Mouse (Mus musculus): ENCODE measurements around the gene Hs3st2. TPM values are rescaled to one million over a fixed set of nuclear protein-coding genes. Genes with fewer than 3 reads are reported as not detected.

Gene Hs3st2
- total and polyA plus RNA-seq, 3 experiments, result not detected

- H3K4me3 ChIP-seq (ENCODE audit: control insufficient read depth in 1 of 2, insufficient read depth in 1 of 2, low read depth in 2 of 2, low read length in 2 of 2), result no peak overlapping the region
- TF ChIP-seq SIN3A (IDR thresholded peaks at IDR 0.05; ENCODE audit: low read length), result no peak
- TF ChIP-seq MAFK (IDR thresholded peaks at IDR 0.05; ENCODE audit: borderline replicate concordance, low read depth, low read length), result no peak
- TF ChIP-seq ELF1 (IDR thresholded peaks at IDR 0.05; ENCODE audit: low read depth, low read length), result no peak
- no peak for TF ChIP-seq ETS1 (IDR thresholded peaks at IDR 0.05; ENCODE audit: low read depth, low read length)
- TF ChIP-seq ZC3H11A (IDR thresholded peaks at IDR 0.05; ENCODE audit: low read depth, low read length), result no peak
- no peak for TF ChIP-seq TBP (IDR thresholded peaks at IDR 0.05; ENCODE audit: low read depth, low read length)
- no peak for TF ChIP-seq MXI1 (IDR thresholded peaks at IDR 0.05; ENCODE audit: low read depth, low read length)
- no peak for TF ChIP-seq ZKSCAN1 (IDR thresholded peaks at IDR 0.05; ENCODE audit: low read depth, low read length)
- TF ChIP-seq USF2 (IDR thresholded peaks at IDR 0.05; ENCODE audit: borderline replicate concordance in 1 of 2, insufficient read depth in 1 of 2, low read depth in 1 of 2, low read length in 2 of 2), result no peak
- TF ChIP-seq HCFC1 (IDR thresholded peaks at IDR 0.05; ENCODE audit: low read depth, low read length), result no peak
- no peak for TF ChIP-seq MYB (IDR thresholded peaks at IDR 0.05; ENCODE audit: low read depth, low read length)
- TF ChIP-seq CHD2 (IDR thresholded peaks at IDR 0.05; ENCODE audit: low read length), result no peak
- TF ChIP-seq BHLHE40 (IDR thresholded peaks at IDR 0.05; ENCODE audit: borderline replicate concordance, low read depth, low read length), result no peak
- no peaks in the 10 kb centered on the region for H3K27me3 ChIP-seq (ENCODE audit: control insufficient read depth in 1 of 2, insufficient read depth in 2 of 2, low read length in 2 of 2)
- no peaks in the 10 kb centered on the region for H3K9me3 ChIP-seq (replicated peaks; ENCODE audit: insufficient read depth, low read length)
- H3K36me3 ChIP-seq (ENCODE audit: control insufficient read depth in 1 of 2, insufficient read depth in 2 of 2, low read length in 2 of 2), result no peaks in the 10 kb centered on the region
- no peaks in the 10 kb centered on the region for H3K79me2 ChIP-seq (ENCODE audit: control insufficient read depth, insufficient read depth, low read length, poor library complexity)
- H3K27ac ChIP-seq (ENCODE audit: control insufficient read depth, low read depth, low read length), result no peak overlapping the region
- H3K9ac ChIP-seq (ENCODE audit: control insufficient read depth, low read depth, low read length, poor library complexity, severe bottlenecking), result no peak overlapping the region
- no peak for DNase-seq (ENCODE audit: low read depth, low spot score)
- H3K4me1 ChIP-seq (ENCODE audit: control insufficient read depth in 1 of 2, insufficient read depth in 2 of 2, low read length in 2 of 2), result no peaks in the 10 kb centered on the region
Observed at GRCm38 (mm10) chr7:121446281-121446680, 54.6 kb downstream of the Hs3st2 start.

GRCm38 (mm10) chr7:121450951-121451843 is 59.5 kb downstream of the Hs3st2 start:
- no peak for DNase-seq (ENCODE audit: low read depth, low spot score)
- Histone ChIP-seq H3K36me3 (ENCODE audit: control insufficient read depth in 1 of 2, insufficient read depth in 2 of 2, low read length in 2 of 2) (no peaks in the 10 kb centered on the region), H3K79me2 (ENCODE audit: control insufficient read depth, insufficient read depth, low read length, poor library complexity) (no peaks in the 10 kb centered on the region), H3K4me1 (ENCODE audit: control insufficient read depth in 1 of 2, insufficient read depth in 2 of 2, low read length in 2 of 2) (no peaks in the 10 kb centered on the region), H3K9me3 (replicated peaks; ENCODE audit: insufficient read depth, low read length) (no peaks in the 10 kb centered on the region), H3K27ac (ENCODE audit: control insufficient read depth, low read depth, low read length) (no peak overlapping the region), H3K9ac (ENCODE audit: control insufficient read depth, low read depth, low read length, poor library complexity, severe bottlenecking) (no peak overlapping the region), H3K27me3 (ENCODE audit: control insufficient read depth in 1 of 2, insufficient read depth in 2 of 2, low read length in 2 of 2) (no peaks in the 10 kb centered on the region), H3K4me3 (ENCODE audit: control insufficient read depth in 1 of 2, insufficient read depth in 1 of 2, low read depth in 2 of 2, low read length in 2 of 2) (no peak overlapping the region)
- TF ChIP-seq GATA1 (IDR thresholded peaks at IDR 0.05; ENCODE audit: low read depth, low read length), result no peak
- no peak for TF ChIP-seq CHD1 (IDR thresholded peaks at IDR 0.05; ENCODE audit: low read depth, low read length)
- TF ChIP-seq EP300 (IDR thresholded peaks at IDR 0.05; ENCODE audit: low read depth in 1 of 2, low read length in 2 of 2), result no peak
- TF ChIP-seq ZNF384 (IDR thresholded peaks at IDR 0.05; ENCODE audit: low read depth, low read length), result no peak
- no peak for TF ChIP-seq SMC3 (IDR thresholded peaks at IDR 0.05; ENCODE audit: low read depth, low read length)
- TF ChIP-seq GABPA (IDR thresholded peaks at IDR 0.05; ENCODE audit: low read depth, low read length), result no peak
